Mouse (Mus musculus) lung, embryonic 15.5 days (tissue): ENCODE measurements around the gene 2310057N15Rik. TPM values are rescaled to one million over a fixed set of nuclear protein-coding genes. Genes with fewer than 3 reads are reported as not detected.

Experiments
- polyA plus RNA-seq: library from polyadenylated mRNA; unstranded; fragments of >200 nt; fragmentation: Nextera tagmentation; extraction: Ambion mirVana; gene quantifications from 2 replicates; pipeline ENCODE4 v1.2.1, GENCODE M21; 2015

2310057N15Rik gene
- polyA plus RNA-seq, 1 experiment from 2014 or later: not detected

Other genes with a start within 250 kb of the 2310057N15Rik start
- gene Cldn8, start 211.0 kb downstream of the 2310057N15Rik start, polyA plus RNA-seq: 3.2 and 3.7 TPM in 2 replicates
- gene Krtap24-1, start 161.9 kb downstream of the 2310057N15Rik start, polyA plus RNA-seq: not detected in 2 replicates
- gene 2310079G19Rik, start 146.5 kb downstream of the 2310057N15Rik start, polyA plus RNA-seq: not detected in 2 replicates
- gene Krtap26-1, start 126.4 kb downstream of the 2310057N15Rik start, polyA plus RNA-seq: not detected in 2 replicates
- gene Krtap27-1, start 102.5 kb downstream of the 2310057N15Rik start, polyA plus RNA-seq: not detected in 2 replicates
- gene 2310061N02Rik, start 66.2 kb downstream of the 2310057N15Rik start, polyA plus RNA-seq: not detected in 2 replicates
- not detected in 2 replicates for gene Krtap13-1, start 45.3 kb downstream of the 2310057N15Rik start, polyA plus RNA-seq
- not detected in 2 replicates for gene Krtap13, start 22.6 kb downstream of the 2310057N15Rik start, polyA plus RNA-seq
- not detected in 2 replicates for gene 2310034C09Rik, start 15.4 kb downstream of the 2310057N15Rik start, polyA plus RNA-seq
- gene Gm5965, start 3.7 kb upstream of the 2310057N15Rik start, polyA plus RNA-seq: not detected in 2 replicates
- not detected in 2 replicates for gene Gm20741, start 38.0 kb upstream of the 2310057N15Rik start, polyA plus RNA-seq
- not detected in 2 replicates for gene Krtap15, start 46.0 kb upstream of the 2310057N15Rik start, polyA plus RNA-seq
- not detected in 2 replicates for gene Krtap14, start 51.9 kb upstream of the 2310057N15Rik start, polyA plus RNA-seq
- gene Krtap19-1, start 95.2 kb upstream of the 2310057N15Rik start, polyA plus RNA-seq: not detected in 2 replicates
- not detected in 2 replicates for gene Krtap19-2, start 100.1 kb upstream of the 2310057N15Rik start, polyA plus RNA-seq
- not detected in 2 replicates for gene Krtap19-3, start 103.8 kb upstream of the 2310057N15Rik start, polyA plus RNA-seq
- not detected in 2 replicates for gene Krtap19-4, start 110.9 kb upstream of the 2310057N15Rik start, polyA plus RNA-seq
- gene Krtap19-5, start 122.3 kb upstream of the 2310057N15Rik start, polyA plus RNA-seq: not detected in 2 replicates
- gene Krtap19-9b, start 158.1 kb upstream of the 2310057N15Rik start, polyA plus RNA-seq: not detected in 2 replicates
- gene Krtap16-3, start 188.7 kb upstream of the 2310057N15Rik start, polyA plus RNA-seq: not detected in 2 replicates
- not detected in 2 replicates for gene Krtap22-2, start 236.6 kb upstream of the 2310057N15Rik start, polyA plus RNA-seq
- not detected in 2 replicates for gene Gm10229, start 241.1 kb upstream of the 2310057N15Rik start, polyA plus RNA-seq